Mouse (Mus musculus) forebrain, embryonic 16.5 days (tissue): ENCODE data around the gene Magea8. TPM values are rescaled to one million over a fixed set of nuclear protein-coding genes. Genes with fewer than 3 reads are reported as not detected.
"Not testable (repeated sequence)": the region's sequence is repeated elsewhere in the genome, so short reads cannot be mapped to it uniquely, and the experiment has no call there.

Experiments
- ATAC-seq: fragments of 200-750 bp; cut with Nextera tagmentation; 2 replicates; pipeline ENCODE4 v1.8.0; 2017; ENCODE audit warnings: mild to moderate bottlenecking, moderate library complexity
- H3K27ac ChIP-seq: fragments of 300-500 bp; sonication (generic); 2 replicates; pipeline ENCODE4 v1.5.1; 2014; ENCODE audit warnings: low read length, control low read depth
- H3K27me3 ChIP-seq: fragments of 300-500 bp; sonication (generic); replicated peaks from 2 replicates; pipeline ENCODE4 v1.6.1; 2014; ENCODE audit warnings: low read length; ENCODE audit not compliant: control insufficient read depth, insufficient read depth
- H3K36me3 ChIP-seq: fragments of 300-500 bp; sonication (generic); 2 replicates; pipeline ENCODE4 v1.6.1; 2014; ENCODE audit not compliant: control insufficient read depth, insufficient read depth
- H3K4me1 ChIP-seq: fragments of 300-500 bp; sonication (generic); replicated peaks from 2 replicates; pipeline ENCODE4 v1.6.1; 2014; ENCODE audit warnings: low read length; ENCODE audit not compliant: control insufficient read depth, insufficient read depth
- H3K4me2 ChIP-seq: fragments of 300-500 bp; sonication (generic); 2 replicates; pipeline ENCODE4 v1.6.1; 2014; ENCODE audit warnings: mild to moderate bottlenecking, low read length, control low read depth
- H3K4me3 ChIP-seq: fragments of 300-500 bp; sonication (generic); replicated peaks from 2 replicates; pipeline ENCODE4 v1.5.1; 2014; ENCODE audit warnings: mild to moderate bottlenecking, low read length, control low read depth
- H3K9ac ChIP-seq: fragments of 300-500 bp; sonication (generic); replicated peaks from 2 replicates; pipeline ENCODE4 v1.6.1; 2014; ENCODE audit warnings: low read depth, low read length, control low read depth
- H3K9me3 ChIP-seq: fragments of 300-500 bp; sonication (generic); 2 replicates; pipeline ENCODE4 v1.6.1; 2016; ENCODE audit warnings: low read length; ENCODE audit not compliant: control insufficient read depth
- WGBS: fragments of 180-500 bp; shearing (Covaris S2); extraction: QIAGEN DNeasy Blood & Tissue Kit; methylation state at CpG from one replicate; pipeline ENCODE4 v1.1.7; 2014; 5-methylcytosine and 5-hydroxymethylcytosine counted together
- polyA plus RNA-seq: library from polyadenylated mRNA; unstranded; fragments of >200 nt; fragmentation: Nextera tagmentation; extraction: Ambion mirVana; gene quantifications from 2 replicates; pipeline ENCODE4 v1.2.1, GENCODE M21; 2015

Magea8 gene
- polyA plus RNA-seq: not detected in 2 replicates

DNA sequence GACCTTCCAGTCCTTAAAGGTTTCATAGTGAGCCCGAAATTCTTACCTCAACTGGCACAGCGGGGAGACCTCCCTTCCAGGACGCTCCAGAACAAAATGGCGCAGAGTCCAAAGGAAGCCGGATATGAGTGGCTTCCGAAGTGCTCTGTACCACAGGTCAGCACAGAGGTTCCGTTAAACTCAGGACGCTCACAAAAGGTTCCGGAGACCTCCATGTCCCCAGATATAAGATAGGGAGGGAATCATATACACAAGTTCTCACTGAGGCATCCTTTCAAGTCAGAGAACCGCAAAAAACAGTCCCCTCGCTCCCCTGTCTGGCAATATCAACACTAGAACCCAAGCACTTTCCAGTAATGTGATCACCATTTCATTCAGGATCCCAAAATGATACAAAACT lies at the start of gene Magea8:
TSS of gene Magea8 (minus strand) at position 101 of the 400 bp plus-strand sequence.
- ATAC-seq, H3K4me1 ChIP-seq, H3K27me3 ChIP-seq, H3K27ac ChIP-seq, H3K9me3 ChIP-seq, H3K9ac ChIP-seq, H3K36me3 ChIP-seq, H3K4me3 ChIP-seq, H3K4me2 ChIP-seq: not testable (repeated sequence)
- 94% methylated on average over 10 of the region's 11 CpGs for WGBS

DNA sequence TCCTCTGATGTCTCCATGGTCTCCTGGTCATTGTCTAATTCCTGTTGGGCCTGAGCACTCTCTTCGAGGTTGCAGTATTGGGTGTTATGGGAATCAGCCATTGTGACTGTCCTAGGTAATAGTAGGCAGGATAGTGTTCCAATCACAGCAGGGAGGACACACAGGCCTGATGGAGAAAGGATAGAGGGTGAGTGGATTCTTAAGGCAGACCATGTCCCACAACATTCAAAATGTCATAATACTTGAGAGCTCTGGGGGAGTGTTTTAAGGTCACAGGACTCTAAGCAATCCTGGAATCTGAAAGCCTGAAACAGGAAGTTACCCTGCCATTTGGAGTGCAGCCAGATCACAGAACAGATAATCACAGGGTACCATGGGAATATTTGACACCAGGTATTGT lies 46.2 kb downstream of the Magea8 start, which contains the start of gene Magea3:
TSS of gene Magea3 (minus strand) at position 101 of the 400 bp plus-strand sequence.
- not testable (repeated sequence) for H3K9me3 ChIP-seq, H3K27me3 ChIP-seq, ATAC-seq, H3K9ac ChIP-seq, H3K4me3 ChIP-seq, H3K4me1 ChIP-seq, H3K4me2 ChIP-seq, H3K27ac ChIP-seq, H3K36me3 ChIP-seq
- 56% methylated on average over 1 of the region's 1 CpGs for WGBS

DNA sequence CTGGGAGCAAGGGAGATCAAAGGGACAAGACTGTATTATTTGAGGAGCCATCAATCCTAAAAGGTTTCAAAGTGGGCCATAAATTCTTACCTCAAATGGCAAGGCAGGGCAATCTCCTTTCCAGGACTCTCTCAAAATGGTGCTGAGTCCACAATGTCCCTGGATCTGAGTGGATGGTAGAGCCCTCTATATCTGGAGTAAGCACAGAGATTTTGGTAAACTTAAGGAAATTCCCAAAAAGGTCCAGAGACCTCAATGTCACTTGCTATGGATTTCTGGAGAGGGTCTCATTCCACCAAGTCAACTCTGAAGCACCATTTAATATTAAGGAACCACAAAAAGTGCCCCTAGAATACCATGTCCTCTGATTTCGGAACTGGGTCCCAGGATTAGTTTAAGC lies 59.8 kb downstream of the Magea8 start, which contains the start of gene Magea6:
TSS of gene Magea6 (minus strand) at position 101 of the 400 bp plus-strand sequence.
- H3K27me3 ChIP-seq, ATAC-seq, H3K27ac ChIP-seq, H3K9me3 ChIP-seq, H3K4me2 ChIP-seq, H3K9ac ChIP-seq, H3K4me1 ChIP-seq, H3K4me3 ChIP-seq, H3K36me3 ChIP-seq: not testable (repeated sequence)
- 52% methylated on average over 1 of the region's 1 CpGs for WGBS

Other genes starting within 250 kb of the Magea8 start
- gene Cldn34b1, start 105.6 kb downstream of the Magea8 start, polyA plus RNA-seq: not detected in 2 replicates
- gene Magea6, start 59.9 kb downstream of the Magea8 start, polyA plus RNA-seq: not detected in 2 replicates
- not detected in 2 replicates for gene Magea3, start 46.3 kb downstream of the Magea8 start, polyA plus RNA-seq
- not detected in 2 replicates for gene Magea5, start 67.3 kb upstream of the Magea8 start, polyA plus RNA-seq
- not detected in 2 replicates for gene Magea1, start 93.9 kb upstream of the Magea8 start, polyA plus RNA-seq
- gene Magea2, start 97.8 kb upstream of the Magea8 start, polyA plus RNA-seq: not detected in 2 replicates
- gene Cldn34b2, start 132.6 kb upstream of the Magea8 start, polyA plus RNA-seq: not detected in 2 replicates
- 53.7 and 62.9 TPM in 2 replicates for gene Sat1, start 220.6 kb upstream of the Magea8 start, polyA plus RNA-seq